Mouse (Mus musculus): ENCODE measurements around the gene Gm2956. TPM values are rescaled to one million over a fixed set of nuclear protein-coding genes. Genes with fewer than 3 reads are reported as not detected.
"Not testable (repeated sequence)": the region's sequence is repeated elsewhere in the genome, so short reads cannot be mapped to it uniquely, and the experiment has no call there.

The Gm2956 gene
- polyA plus RNA-seq (2015; fragmentation: Nextera tagmentation; extraction: Ambion mirVana): not detected in 2 replicates

GRCm38 (mm10) chr14:3332087-3332677 lies at the start of gene Gm2956:
Gene Gm2956 (plus strand): TSS chr14:3332627.
- H3K27ac ChIP-seq (ENCODE audit: low read length); H3K4me1 ChIP-seq (replicated peaks; ENCODE audit: control insufficient read depth, insufficient read depth, low read length); H3K9ac ChIP-seq (ENCODE audit: low read length); H3K36me3 ChIP-seq (ENCODE audit: control insufficient read depth, insufficient read depth, low read length); H3K9me3 ChIP-seq (ENCODE audit: control insufficient read depth, low read length); ATAC-seq (ENCODE audit: low read depth); H3K27me3 ChIP-seq (ENCODE audit: control insufficient read depth, insufficient read depth, low read depth, low read length): not testable (repeated sequence)
- Histone ChIP-seq H3K4me2 (ENCODE audit: low read depth, low read length) (peak within 1 kb of the TSS; percentile 47), H3K4me3 (ENCODE audit: low read length) (peak within 1 kb of the TSS; percentile 28)
- WGBS: 0% methylated on average over 2 of the region's 37 CpGs

GRCm38 (mm10) chr14:3333406-3333805 lies 979 bp downstream of the Gm2956 start:
- not testable (repeated sequence) for H3K27ac ChIP-seq (ENCODE audit: low read length); H3K4me3 ChIP-seq (ENCODE audit: low read length); H3K36me3 ChIP-seq (ENCODE audit: control insufficient read depth, insufficient read depth, low read length); H3K4me1 ChIP-seq (replicated peaks; ENCODE audit: control insufficient read depth, insufficient read depth, low read length); H3K4me2 ChIP-seq (ENCODE audit: low read depth, low read length); ATAC-seq (ENCODE audit: low read depth); H3K9me3 ChIP-seq (ENCODE audit: control insufficient read depth, low read length); H3K27me3 ChIP-seq (ENCODE audit: control insufficient read depth, insufficient read depth, low read depth, low read length); H3K9ac ChIP-seq (ENCODE audit: low read length)
- 0% methylated on average over 4 of the region's 8 CpGs for WGBS

GRCm38 (mm10) chr14:3394793-3395192 lies 62.4 kb downstream of the Gm2956 start, which contains the start of gene Gm10413:
Gene Gm10413 (plus strand): TSS chr14:3395093.
- no CpG with 5 or more reads among the region's 2 CpGs for WGBS
- not testable (repeated sequence) for H3K36me3 ChIP-seq (ENCODE audit: control insufficient read depth, insufficient read depth, low read length); H3K4me2 ChIP-seq (ENCODE audit: low read depth, low read length); H3K9me3 ChIP-seq (ENCODE audit: control insufficient read depth, low read length); H3K27me3 ChIP-seq (ENCODE audit: control insufficient read depth, insufficient read depth, low read depth, low read length); ATAC-seq (ENCODE audit: low read depth); H3K4me1 ChIP-seq (replicated peaks; ENCODE audit: control insufficient read depth, insufficient read depth, low read length); H3K4me3 ChIP-seq (ENCODE audit: low read length); H3K27ac ChIP-seq (ENCODE audit: low read length); H3K9ac ChIP-seq (ENCODE audit: low read length)

Other genes starting within 250 kb of the Gm2956 start
- not detected in 2 replicates for gene Gm10340, start 198.6 kb upstream of the Gm2956 start, polyA plus RNA-seq (2015; fragmentation: Nextera tagmentation; extraction: Ambion mirVana)
- not detected in 2 replicates for gene Gm5795, start 144.4 kb upstream of the Gm2956 start, polyA plus RNA-seq (2015; fragmentation: Nextera tagmentation; extraction: Ambion mirVana)
- 4.5 and 5.2 TPM in 2 replicates for gene D830030K20Rik, start 124.1 kb upstream of the Gm2956 start, polyA plus RNA-seq (2015; fragmentation: Nextera tagmentation; extraction: Ambion mirVana)
- not detected in 2 replicates for gene Gm10413, start 62.5 kb downstream of the Gm2956 start, polyA plus RNA-seq (2015; fragmentation: Nextera tagmentation; extraction: Ambion mirVana)
- gene Gm10409, start 80.0 kb downstream of the Gm2956 start, polyA plus RNA-seq (2015; fragmentation: Nextera tagmentation; extraction: Ambion mirVana): 1.1 TPM in 2 replicates
- 0.72 TPM in 1 of 2 replicates, not detected in the other for gene Gm3005, start 95.5 kb downstream of the Gm2956 start, polyA plus RNA-seq (2015; fragmentation: Nextera tagmentation; extraction: Ambion mirVana)
- not detected in 2 replicates for gene Gm10408, start 116.8 kb downstream of the Gm2956 start, polyA plus RNA-seq (2015; fragmentation: Nextera tagmentation; extraction: Ambion mirVana)